Mouse (Mus musculus) activated CD4-positive, CD25-positive, alpha-beta regulatory T cell (primary cell): ENCODE data around the gene 2410004P03Rik. TPM values are rescaled to one million over a fixed set of nuclear protein-coding genes. Genes with fewer than 3 reads are reported as not detected.

Experiments
- polyA plus RNA-seq, 2 experiments: library from polyadenylated mRNA; unstranded; fragments of 100-300 nt; shearing (Covaris generic); gene quantifications; one replicate each; pipeline ENCODE4 v1.2.1; 2017

The 2410004P03Rik gene
- polyA plus RNA-seq: 1 to 10 TPM; 1.0 to 2.0 TPM

GRCm38 (mm10) chr12:17011100-17011870 is at the start of gene 2410004P03Rik:
Gene 2410004P03Rik, minus strand, starts transcription at chr12:17011727.

GRCm38 (mm10) chr12:16999739-17000497 is 11.6 kb downstream of the 2410004P03Rik start, which contains the start of gene Pqlc3:
Gene Pqlc3, minus strand, starts transcription at chr12:17000408.

Other genes with a start within 250 kb of the 2410004P03Rik start
- under 1 TPM in 1 of 2 experiments, not detected in 1; 0.68 TPM for gene Greb1, start 210.8 kb downstream of the 2410004P03Rik start, polyA plus RNA-seq
- gene E2f6, start 200.8 kb downstream of the 2410004P03Rik start, polyA plus RNA-seq: 10 to 100 TPM; 22.2 to 22.6 TPM
- 10 to 100 TPM; 35.4 to 35.6 TPM for gene Rock2, start 116.8 kb downstream of the 2410004P03Rik start, polyA plus RNA-seq
- 10 to 100 TPM; 43.6 to 88.7 TPM for gene Pqlc3, start 11.3 kb downstream of the 2410004P03Rik start, polyA plus RNA-seq
- 1 to 10 TPM in 1 of 2 experiments, under 1 TPM in 1; 0.26 to 1.0 TPM for gene Kcnf1, start 165.2 kb upstream of the 2410004P03Rik start, polyA plus RNA-seq